Mouse (Mus musculus): ENCODE data around the gene Hsp90ab1.

The Hsp90ab1 gene

GRCm38 (mm10) chr17:45573087-45573779, at the start of gene Hsp90ab1:
Hsp90ab1 (minus strand) TSS chr17:45573271.
- peak; percentile 100 for DNase-seq (ENCODE audit: extremely low spot score, low spot score)

GRCm38 (mm10) chr17:45619386-45620256, 46.5 kb upstream of the Hsp90ab1 start:
- peak; percentile 35 for DNase-seq (ENCODE audit: extremely low spot score, low spot score)

GRCm38 (mm10) chr17:45618941-45619385, 45.9 kb upstream of the Hsp90ab1 start:
- DNase-seq (ENCODE audit: extremely low spot score, low spot score): peak; percentile 33

DNA sequence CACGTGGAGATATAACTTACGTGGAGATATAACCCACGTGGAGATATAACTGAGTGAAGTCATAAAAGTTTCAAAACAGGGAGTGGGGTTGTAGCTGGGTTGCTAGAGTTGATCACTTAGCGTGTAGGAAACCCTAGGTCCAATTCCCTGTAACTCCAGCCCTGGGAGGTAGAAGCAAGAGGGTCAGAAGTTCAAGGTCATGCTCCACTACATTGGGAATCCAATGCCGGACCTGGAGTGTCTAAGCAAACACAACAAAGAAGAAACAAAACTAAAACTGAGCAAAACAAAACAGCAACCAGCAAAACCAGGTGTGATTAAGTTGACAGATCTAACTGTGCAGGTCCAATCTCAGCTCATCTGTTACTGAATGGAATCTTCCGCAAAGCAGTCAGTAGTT, 44.6 kb upstream of the Hsp90ab1 start:
- DNase-seq (ENCODE audit: extremely low spot score, low spot score): no peak

DNA sequence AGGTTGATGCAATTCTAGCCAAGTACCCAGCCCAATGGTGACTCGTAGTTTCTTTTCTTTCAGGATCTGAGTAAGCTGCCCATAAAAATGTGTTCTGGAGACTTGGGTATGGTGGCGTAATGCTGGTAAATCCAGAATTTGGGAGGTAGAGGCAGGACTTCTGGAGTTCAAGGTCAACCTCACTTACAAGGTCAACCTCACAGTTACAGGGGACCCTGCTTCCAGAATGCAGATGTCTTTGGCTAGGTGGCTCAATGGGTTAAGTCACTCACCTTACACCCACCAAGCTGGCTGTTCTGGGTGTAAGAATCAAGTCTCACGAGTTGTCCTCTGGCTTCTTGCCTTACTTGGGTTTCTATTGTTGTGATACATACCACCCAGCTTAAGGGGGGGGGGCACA, 43.6 kb upstream of the Hsp90ab1 start:
- no peak for DNase-seq (ENCODE audit: extremely low spot score, low spot score)

DNA sequence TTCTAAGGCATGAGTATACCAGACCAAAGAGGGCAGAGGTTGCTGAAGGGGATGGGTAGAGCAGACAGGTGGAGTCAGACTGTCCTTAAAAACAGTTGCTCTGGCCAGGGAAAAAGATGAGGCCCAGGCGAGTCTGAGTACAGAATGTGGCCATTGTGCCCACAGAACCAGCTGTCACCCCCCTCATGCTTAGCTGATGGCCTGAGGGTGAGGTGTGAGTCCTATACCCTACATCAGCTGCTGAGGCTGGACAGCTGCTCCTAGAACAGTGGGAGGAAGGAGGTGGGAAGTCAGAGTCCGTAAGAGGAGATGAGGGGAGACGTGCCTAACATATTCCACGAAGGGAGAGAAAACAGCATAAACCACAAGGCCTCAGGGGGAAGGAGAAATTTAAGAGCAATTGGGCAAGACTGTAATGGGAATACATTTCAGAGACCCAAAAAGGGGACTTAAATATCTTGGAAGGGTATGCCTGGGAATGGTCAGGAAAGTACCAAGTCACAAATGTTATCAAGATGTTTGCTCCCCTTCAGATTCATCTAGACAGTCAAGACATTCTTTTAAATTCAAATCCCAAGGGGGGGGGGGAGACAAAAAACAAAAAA, 43.1 kb upstream of the Hsp90ab1 start:
- DNase-seq (ENCODE audit: extremely low spot score, low spot score): no peak

GRCm38 (mm10) chr17:45612921-45613320, 39.9 kb upstream of the Hsp90ab1 start:
- DNase-seq (ENCODE audit: extremely low spot score, low spot score): no peak

- no peak for DNase-seq (ENCODE audit: extremely low spot score, low spot score)
Observed at GRCm38 (mm10) chr17:45612008-45612407, 38.9 kb upstream of the Hsp90ab1 start.

- DNase-seq (ENCODE audit: extremely low spot score, low spot score): no peak
Observed at GRCm38 (mm10) chr17:45610144-45610866, 37.2 kb upstream of the Hsp90ab1 start.

GRCm38 (mm10) chr17:45608396-45608795, 35.3 kb upstream of the Hsp90ab1 start:
- no peak for DNase-seq (ENCODE audit: extremely low spot score, low spot score)

- no peak for DNase-seq (ENCODE audit: extremely low spot score, low spot score)
Observed at GRCm38 (mm10) chr17:45606992-45607879, 34.2 kb upstream of the Hsp90ab1 start.

DNA sequence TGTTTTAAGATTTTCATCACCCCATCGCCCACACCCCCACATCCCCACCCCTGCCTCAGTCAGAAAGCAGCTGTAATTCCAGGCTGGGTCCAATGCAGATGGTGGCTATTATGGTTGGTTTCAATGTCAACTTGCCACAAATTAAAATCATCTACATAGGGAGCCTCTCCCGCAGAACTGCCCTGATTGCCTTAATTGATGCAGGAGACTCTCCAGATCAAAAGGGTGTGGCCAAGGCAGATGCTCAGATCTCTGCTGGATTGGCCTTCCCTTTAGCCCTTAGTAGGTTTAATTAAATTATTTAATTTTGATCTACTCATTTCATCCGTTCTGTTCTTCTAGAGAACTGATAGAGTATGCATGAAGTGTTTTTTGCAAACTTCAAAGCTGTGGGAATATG, 29.9 kb upstream of the Hsp90ab1 start:
- DNase-seq (ENCODE audit: extremely low spot score, low spot score): no peak

- peak; percentile 42 for DNase-seq (ENCODE audit: extremely low spot score, low spot score)
Observed at GRCm38 (mm10) chr17:45601877-45602304, 28.8 kb upstream of the Hsp90ab1 start, which contains the start of gene Mymx. Mymx (minus strand) TSS chr17:45602102.

DNA sequence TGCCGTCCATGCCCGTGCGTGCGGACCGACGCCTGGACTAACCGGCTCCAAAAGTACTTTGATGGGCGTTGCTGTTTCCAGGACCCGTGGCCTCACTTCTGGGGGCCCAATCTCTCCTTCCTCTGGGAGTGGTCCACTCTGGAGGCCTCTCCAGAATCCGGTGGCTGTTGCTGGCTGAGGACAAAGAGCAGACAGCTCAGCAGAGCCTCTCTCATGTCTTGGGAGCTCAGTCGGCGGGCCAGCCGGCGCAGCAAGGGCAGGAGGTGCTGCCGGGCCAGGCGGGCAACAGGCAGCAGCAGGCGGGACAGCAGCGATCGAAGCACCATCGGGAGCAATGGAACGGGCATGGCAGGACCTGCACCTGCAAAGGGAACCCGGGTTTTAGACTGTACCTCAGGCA, 28.3 kb upstream of the Hsp90ab1 start:
- peak; percentile 43 for DNase-seq (ENCODE audit: extremely low spot score, low spot score)

DNA sequence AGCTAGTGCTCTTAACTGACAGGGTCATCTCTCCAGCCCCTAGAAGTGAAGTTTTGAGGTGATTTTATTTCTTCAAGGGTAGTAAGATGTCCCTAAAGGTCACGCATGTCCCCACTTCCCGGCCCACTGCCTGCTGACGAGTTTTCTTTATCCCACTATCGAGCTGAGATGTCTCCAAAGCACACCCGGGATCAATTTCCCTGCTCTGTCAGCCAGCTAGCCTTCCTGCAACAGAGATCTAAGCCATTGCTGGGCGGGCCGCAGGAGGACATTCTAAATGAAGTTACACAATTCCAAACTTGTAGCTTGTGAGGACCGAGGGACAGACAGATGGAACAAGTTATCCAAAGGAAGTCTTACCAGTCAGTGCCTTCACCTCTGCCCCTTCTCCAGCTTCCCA, 27.2 kb upstream of the Hsp90ab1 start:
- no peak for DNase-seq (ENCODE audit: extremely low spot score, low spot score)

GRCm38 (mm10) chr17:45599446-45600242, 26.6 kb upstream of the Hsp90ab1 start, which contains the start of gene Slc29a1:
Slc29a1 (minus strand) TSS chr17:45599606.
- DNase-seq (ENCODE audit: extremely low spot score, low spot score): peak; percentile 51

DNA sequence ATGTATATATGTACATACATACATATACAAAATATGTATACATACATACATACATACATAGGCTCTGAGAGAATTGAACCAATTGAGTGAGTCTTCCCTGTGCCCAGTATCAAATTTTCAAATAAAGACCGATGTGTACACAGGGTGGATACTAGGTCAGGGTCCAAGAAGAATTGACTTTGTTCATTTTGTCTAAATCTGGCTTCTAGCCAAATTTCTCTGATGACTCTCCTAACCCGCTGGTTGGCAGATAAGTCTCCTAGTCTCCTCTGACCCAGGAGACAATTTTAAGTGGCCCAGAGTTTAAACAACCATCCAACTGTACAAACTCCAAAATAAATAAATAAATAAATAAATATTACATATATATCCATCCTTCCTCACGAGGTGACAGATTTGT, 25.8 kb upstream of the Hsp90ab1 start:
- DNase-seq (ENCODE audit: extremely low spot score, low spot score): no peak

DNA sequence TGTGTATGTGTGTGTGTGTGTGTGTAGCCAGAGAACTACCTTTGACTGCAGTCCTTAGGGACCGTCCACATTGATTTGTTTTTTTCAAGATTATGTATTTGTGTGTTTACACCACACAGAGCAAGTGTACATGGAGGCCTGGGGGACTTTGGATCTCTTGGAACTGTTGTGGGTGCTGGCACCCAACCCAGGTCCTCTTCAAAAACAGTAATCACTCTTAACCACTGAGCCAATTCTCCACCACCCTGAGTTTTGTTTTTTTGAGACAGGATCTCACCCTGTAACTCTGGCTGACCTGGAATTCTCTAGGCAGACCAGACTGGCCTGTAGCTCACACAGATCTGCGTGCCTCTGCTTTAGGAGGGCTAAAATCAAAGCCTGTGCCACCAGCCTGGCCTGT, 25.3 kb upstream of the Hsp90ab1 start:
- no peak for DNase-seq (ENCODE audit: extremely low spot score, low spot score)

- peak; percentile 45 for DNase-seq (ENCODE audit: extremely low spot score, low spot score)
Observed at GRCm38 (mm10) chr17:45597787-45598186, 24.7 kb upstream of the Hsp90ab1 start.

All from neural tube, embryonic 10.5 days (tissue).